Mouse (Mus musculus) kidney, adult 2 months (tissue): ENCODE measurements around the gene Riiad1.

Experiments
- CTCF ChIP-seq: fragments of 200-500 bp; conservative IDR thresholded peaks from 2 replicates; pipeline ENCODE4 v1.5.1; 2011; ENCODE audit warnings: low read depth, mild to moderate bottlenecking, control low read depth, low read length, moderate library complexity, mixed read lengths; ENCODE audit not compliant: insufficient read depth, insufficient read length
- POLR2A ChIP-seq: fragments of 200-500 bp; IDR thresholded peaks from one replicate; pipeline ENCODE4 v1.6.1; 2011; ENCODE audit warnings: low read depth, low read length, control low read depth

DNA sequence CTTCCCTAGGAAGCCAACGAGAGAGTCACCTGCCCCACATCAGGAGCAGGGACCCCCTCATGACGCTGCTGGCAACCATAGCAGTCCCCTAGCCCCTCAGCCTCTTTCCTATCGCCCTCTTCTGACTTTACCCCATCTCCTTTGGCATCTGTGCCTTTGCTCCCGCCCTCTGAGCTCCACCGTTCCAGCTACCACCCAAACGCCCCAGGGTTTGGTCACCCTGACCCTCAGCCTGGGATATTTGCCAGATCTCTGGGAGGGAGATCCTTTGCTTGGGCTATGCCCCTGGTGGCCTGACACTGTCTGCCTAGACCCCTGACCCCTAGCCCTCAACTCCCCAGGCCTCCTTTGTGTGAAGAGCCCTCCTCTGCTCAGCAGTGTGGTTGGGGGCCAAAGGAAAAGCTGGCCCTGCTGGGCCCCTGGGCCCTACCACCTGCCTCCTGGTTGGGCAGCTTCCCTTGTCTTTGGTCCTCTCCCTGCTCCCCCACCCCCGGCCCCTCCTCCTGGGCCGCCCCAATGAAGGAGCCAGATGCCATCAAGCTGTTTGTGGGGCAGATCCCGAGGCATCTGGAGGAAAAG lies 1.5 kb downstream of the Riiad1 start:
- TF ChIP-seq CTCF (no peak), POLR2A (no peak)
